Mouse (Mus musculus): Measurements from ENCODE around the gene Tia1. TPM values are rescaled to one million over a fixed set of nuclear protein-coding genes. Genes with fewer than 3 reads are reported as not detected.

Tia1 gene
- polyA plus RNA-seq, 1 experiment: 12.9 TPM

GRCm38 (mm10) chr6:86364442-86365141 is 39.4 kb upstream of the Tia1 start:
- H3K27me3 ChIP-seq (ENCODE audit: control insufficient read depth, insufficient read depth, insufficient read length): no peaks in the 10 kb centered on the region
- peaks cover 17% of the 10 kb centered on the region for H3K36me3 ChIP-seq (ENCODE audit: control insufficient read depth, insufficient read depth)
- no peak for TF ChIP-seq USF1 (IDR thresholded peaks at IDR 0.05; ENCODE audit: low read depth)
- peak; percentile 52 for TF ChIP-seq CTCF (IDR thresholded peaks at IDR 0.05; ENCODE audit: control insufficient read depth, insufficient read depth, insufficient read length)
- H3K79me2 ChIP-seq (ENCODE audit: control insufficient read depth, insufficient read depth): peaks cover 16% of the 10 kb centered on the region
- H3K79me3 ChIP-seq (ENCODE audit: low read depth): peaks cover 3% of the 10 kb centered on the region
- H3K4me3 ChIP-seq (ENCODE audit: insufficient read depth, poor library complexity, severe bottlenecking): peak overlapping the region; percentile 28
- H3ac ChIP-seq (ENCODE audit: control insufficient read depth, insufficient read length, low read depth): peak overlapping the region; percentile 12

GRCm38 (mm10) chr6:86365371-86366124 is 38.5 kb upstream of the Tia1 start, which contains the start of gene Fam136a:
Gene Fam136a (plus strand): TSS chr6:86365646.
- H3K79me3 ChIP-seq (ENCODE audit: low read depth): peaks cover 3% of the 10 kb centered on the region
- H3K4me3 ChIP-seq (ENCODE audit: insufficient read depth, poor library complexity, severe bottlenecking): peak within 1 kb of the TSS; percentile 63
- peak within 1 kb of the TSS; percentile 71 for H3ac ChIP-seq (ENCODE audit: control insufficient read depth, insufficient read length, low read depth)
- H3K36me3 ChIP-seq (ENCODE audit: control insufficient read depth, insufficient read depth): peaks cover 17% of the 10 kb centered on the region
- H3K79me2 ChIP-seq (ENCODE audit: control insufficient read depth, insufficient read depth): peaks cover 16% of the 10 kb centered on the region
- no peak for TF ChIP-seq CEBPB (IDR thresholded peaks at IDR 0.05; ENCODE audit: low read depth)
- no peak for TF ChIP-seq MYOG (IDR thresholded peaks at IDR 0.05; ENCODE audit: control insufficient read depth, extremely low read depth, insufficient read length)
- TF ChIP-seq USF1 (IDR thresholded peaks at IDR 0.05; ENCODE audit: low read depth): no peak
- TF ChIP-seq MAX (IDR thresholded peaks at IDR 0.05): peak; percentile 70
- TF ChIP-seq CTCF (IDR thresholded peaks at IDR 0.05; ENCODE audit: control insufficient read depth, insufficient read depth, insufficient read length): peak; percentile 84
- TF ChIP-seq FOSL1 (IDR thresholded peaks at IDR 0.05; ENCODE audit: insufficient read depth, low read length, poor library complexity, severe bottlenecking): no peak
- TF ChIP-seq MYOD1 (IDR thresholded peaks at IDR 0.05; ENCODE audit: control insufficient read depth, insufficient read length, low read depth): no peak
- H3K27me3 ChIP-seq (ENCODE audit: control insufficient read depth, insufficient read depth, insufficient read length): no peaks in the 10 kb centered on the region

GRCm38 (mm10) chr6:86366125-86366852 is 37.7 kb upstream of the Tia1 start:
- Histone ChIP-seq H3K79me3 (ENCODE audit: low read depth) (peaks cover 3% of the 10 kb centered on the region), H3K36me3 (ENCODE audit: control insufficient read depth, insufficient read depth) (peaks cover 17% of the 10 kb centered on the region), H3ac (ENCODE audit: control insufficient read depth, insufficient read length, low read depth) (peak overlapping the region; percentile 71), H3K27me3 (ENCODE audit: control insufficient read depth, insufficient read depth, insufficient read length) (no peaks in the 10 kb centered on the region), H3K79me2 (ENCODE audit: control insufficient read depth, insufficient read depth) (peaks cover 16% of the 10 kb centered on the region), H3K4me3 (ENCODE audit: insufficient read depth, poor library complexity, severe bottlenecking) (peak overlapping the region; percentile 63)
- TF ChIP-seq FOSL1 (IDR thresholded peaks at IDR 0.05; ENCODE audit: insufficient read depth, low read length, poor library complexity, severe bottlenecking): no peak
- no peak for TF ChIP-seq USF1 (IDR thresholded peaks at IDR 0.05; ENCODE audit: low read depth)
- no peak for TF ChIP-seq CTCF (IDR thresholded peaks at IDR 0.05; ENCODE audit: control insufficient read depth, insufficient read depth, insufficient read length)
- no peak for TF ChIP-seq CEBPB (IDR thresholded peaks at IDR 0.05; ENCODE audit: low read depth)
- no peak for TF ChIP-seq MYOG (IDR thresholded peaks at IDR 0.05; ENCODE audit: control insufficient read depth, extremely low read depth, insufficient read length)
- no peak for TF ChIP-seq MAX (IDR thresholded peaks at IDR 0.05)
- no peak for TF ChIP-seq MYOD1 (IDR thresholded peaks at IDR 0.05; ENCODE audit: control insufficient read depth, insufficient read length, low read depth)

- no peak for TF ChIP-seq CEBPB (IDR thresholded peaks at IDR 0.05; ENCODE audit: low read depth)
- no peak for TF ChIP-seq CTCF (IDR thresholded peaks at IDR 0.05; ENCODE audit: control insufficient read depth, insufficient read depth, insufficient read length)
- no peak for TF ChIP-seq FOSL1 (IDR thresholded peaks at IDR 0.05; ENCODE audit: insufficient read depth, low read length, poor library complexity, severe bottlenecking)
- TF ChIP-seq USF1 (IDR thresholded peaks at IDR 0.05; ENCODE audit: low read depth): no peak
- no peak for TF ChIP-seq MYOD1 (IDR thresholded peaks at IDR 0.05; ENCODE audit: control insufficient read depth, insufficient read length, low read depth)
- no peak for TF ChIP-seq MAX (IDR thresholded peaks at IDR 0.05)
- TF ChIP-seq MYOG (IDR thresholded peaks at IDR 0.05; ENCODE audit: control insufficient read depth, extremely low read depth, insufficient read length): no peak
- Histone ChIP-seq H3K36me3 (ENCODE audit: control insufficient read depth, insufficient read depth) (peaks cover 17% of the 10 kb centered on the region), H3K79me2 (ENCODE audit: control insufficient read depth, insufficient read depth) (peaks cover 21% of the 10 kb centered on the region), H3K4me3 (ENCODE audit: insufficient read depth, poor library complexity, severe bottlenecking) (no peak overlapping the region), H3K79me3 (ENCODE audit: low read depth) (peaks cover 7% of the 10 kb centered on the region), H3ac (ENCODE audit: control insufficient read depth, insufficient read length, low read depth) (no peak overlapping the region), H3K27me3 (ENCODE audit: control insufficient read depth, insufficient read depth, insufficient read length) (no peaks in the 10 kb centered on the region)
Observed at GRCm38 (mm10) chr6:86366853-86367249, 37.2 kb upstream of the Tia1 start.

GRCm38 (mm10) chr6:86368479-86368878 is 35.5 kb upstream of the Tia1 start:
- no peak for TF ChIP-seq FOSL1 (IDR thresholded peaks at IDR 0.05; ENCODE audit: insufficient read depth, low read length, poor library complexity, severe bottlenecking)
- no peak for TF ChIP-seq USF1 (IDR thresholded peaks at IDR 0.05; ENCODE audit: low read depth)
- TF ChIP-seq MYOG (IDR thresholded peaks at IDR 0.05; ENCODE audit: control insufficient read depth, extremely low read depth, insufficient read length): no peak
- no peak for TF ChIP-seq MAX (IDR thresholded peaks at IDR 0.05)
- TF ChIP-seq CEBPB (IDR thresholded peaks at IDR 0.05; ENCODE audit: low read depth): no peak
- TF ChIP-seq MYOD1 (IDR thresholded peaks at IDR 0.05; ENCODE audit: control insufficient read depth, insufficient read length, low read depth): no peak
- no peak for TF ChIP-seq CTCF (IDR thresholded peaks at IDR 0.05; ENCODE audit: control insufficient read depth, insufficient read depth, insufficient read length)
- Histone ChIP-seq H3K27me3 (ENCODE audit: control insufficient read depth, insufficient read depth, insufficient read length) (no peaks in the 10 kb centered on the region), H3K4me3 (ENCODE audit: insufficient read depth, poor library complexity, severe bottlenecking) (no peak overlapping the region), H3K79me2 (ENCODE audit: control insufficient read depth, insufficient read depth) (peaks cover 38% of the 10 kb centered on the region), H3K79me3 (ENCODE audit: low read depth) (peaks cover 23% of the 10 kb centered on the region), H3K36me3 (ENCODE audit: control insufficient read depth, insufficient read depth) (peaks cover 23% of the 10 kb centered on the region), H3ac (ENCODE audit: control insufficient read depth, insufficient read length, low read depth) (no peak overlapping the region)

Measured in C2C12 (cell line).